Mouse (Mus musculus) heart, adult 2 months (tissue): ENCODE data around the gene Rarg. TPM values are rescaled to one million over a fixed set of nuclear protein-coding genes. Genes with fewer than 3 reads are reported as not detected.

Source experiments
- DNase-seq, 2 experiments: peaks; one replicate each; pipeline ENCODE4 v3.0.0; 2021
- H3K27ac ChIP-seq: fragments of 200-600 bp; 2 replicates; pipeline ENCODE4 v1.8.1; 2022
- H3K27me3 ChIP-seq: fragments of 200-500 bp; 2 replicates; pipeline ENCODE4 v1.6.1; 2012; ENCODE audit warnings: mild to moderate bottlenecking, low read length, inconsistent platforms, mixed read lengths; ENCODE audit not compliant: control insufficient read depth, insufficient read depth
- H3K36me3 ChIP-seq: fragments of 200-500 bp; 2 replicates; pipeline ENCODE4 v1.6.1; 2012; ENCODE audit warnings: low read length, inconsistent platforms; ENCODE audit not compliant: control insufficient read depth, insufficient read depth
- H3K4me1 ChIP-seq: fragments of 200-500 bp; 2 replicates; pipeline ENCODE4 v1.6.1; 2011; ENCODE audit warnings: low read length; ENCODE audit not compliant: control insufficient read depth, insufficient read depth
- H3K4me3 ChIP-seq: fragments of 200-600 bp; 2 replicates; pipeline ENCODE4 v1.8.1; 2022
- H3K79me2 ChIP-seq: fragments of 200-500 bp; replicated peaks from 2 replicates; pipeline ENCODE4 v1.6.1; 2012; ENCODE audit warnings: mild to moderate bottlenecking, inconsistent platforms, low read length, moderate library complexity, mixed read lengths; ENCODE audit not compliant: control insufficient read depth, insufficient read depth
- H3K9ac ChIP-seq: fragments of 200-500 bp; 2 replicates; pipeline ENCODE4 v1.6.1; 2012; ENCODE audit warnings: low read depth, mild to moderate bottlenecking, control low read depth, inconsistent platforms, low read length, mixed read lengths
- CTCF ChIP-seq: fragments of 200-600 bp; IDR thresholded peaks from 2 replicates; pipeline ENCODE4 v1.8.1; 2022; ENCODE audit warnings: antibody characterized with exemption, mild to moderate bottlenecking, moderate library complexity
- EP300 ChIP-seq: fragments of 200-500 bp; IDR thresholded peaks from 2 replicates; pipeline ENCODE4 v1.6.1; 2011; ENCODE audit warnings: low read depth, low read length, control low read depth; ENCODE audit not compliant: insufficient read depth
- POLR2A ChIP-seq: fragments of 200-500 bp; IDR thresholded peaks from 2 replicates; pipeline ENCODE4 v1.6.1; 2011; ENCODE audit warnings: mild to moderate bottlenecking, low read depth, low read length, control low read depth; ENCODE audit not compliant: insufficient read depth
- WGBS: fragments of 180-500 bp; shearing (Covaris S2); methylation state at CpG from one replicate; pipeline ENCODE4 v1.1.7; 2018; 5-methylcytosine and 5-hydroxymethylcytosine counted together
- intact Hi-C: fragments of 180-260 bp; cut with DNase I; formaldehyde crosslinking; loops from one replicate; pipeline ENCODE4 v1.15.1; 2025
- polyA plus RNA-seq: library from polyadenylated mRNA; depleted of rRNA; stranded (reverse); fragments of >200 nt; gene quantifications from 2 replicates; pipeline ENCODE4 v1.2.3, GENCODE M21; 2012
- total RNA-seq, 2 experiments: library from RNA; stranded (reverse); gene quantifications; 2 replicates each; pipeline ENCODE4 v1.2.3; 2021

The Rarg gene
- total and polyA plus RNA-seq, 3 experiments = 18.1 to 20.3 (median 19.9) TPM

DNA sequence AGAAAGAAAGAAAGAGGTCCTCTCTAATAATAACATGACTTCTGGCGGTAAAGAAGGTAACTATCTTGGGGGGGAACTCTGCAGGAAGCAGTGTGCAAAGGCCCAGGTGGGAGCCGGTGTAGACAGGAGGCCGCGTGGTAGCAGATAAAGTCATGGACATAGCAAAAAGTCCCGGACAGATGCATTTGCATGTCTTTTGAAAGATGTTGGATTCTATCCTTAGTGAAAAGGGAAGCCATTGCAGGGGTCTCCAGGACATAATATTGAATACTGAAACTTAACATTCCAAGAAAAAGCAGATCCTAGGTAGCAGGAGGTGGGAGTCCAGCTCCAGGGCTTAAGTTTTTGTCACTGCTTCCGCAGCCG lies 21.4 kb upstream of the Rarg start:
- peaks cover 2% of the 10 kb centered on the region; the same call in 1 of the 2 replicates for H3K79me2 ChIP-seq
- no peak for DNase-seq
- 36% methylated on average over 7 of the region's 7 CpGs for WGBS
- peak overlapping the region; percentile 91 for H3K4me3 ChIP-seq
- peaks cover 8% of the 10 kb centered on the region; the same call in 1 of the 2 replicates for H3K4me1 ChIP-seq
- H3K27ac ChIP-seq = peak overlapping the region; percentile 95
- H3K36me3 ChIP-seq = no peaks in the 10 kb centered on the region
- H3K27me3 ChIP-seq = no peaks in the 10 kb centered on the region
- peak overlapping the region; percentile 55 for H3K9ac ChIP-seq
- TF ChIP-seq EP300 (no peak), CTCF (no peak), POLR2A (no peak)
- intact Hi-C loops = loop anchor here (1.0 to 2.0 kb wide), 2 partner anchors 30 to 39 kb away; no protein-coding TSS in a partner anchor

DNA sequence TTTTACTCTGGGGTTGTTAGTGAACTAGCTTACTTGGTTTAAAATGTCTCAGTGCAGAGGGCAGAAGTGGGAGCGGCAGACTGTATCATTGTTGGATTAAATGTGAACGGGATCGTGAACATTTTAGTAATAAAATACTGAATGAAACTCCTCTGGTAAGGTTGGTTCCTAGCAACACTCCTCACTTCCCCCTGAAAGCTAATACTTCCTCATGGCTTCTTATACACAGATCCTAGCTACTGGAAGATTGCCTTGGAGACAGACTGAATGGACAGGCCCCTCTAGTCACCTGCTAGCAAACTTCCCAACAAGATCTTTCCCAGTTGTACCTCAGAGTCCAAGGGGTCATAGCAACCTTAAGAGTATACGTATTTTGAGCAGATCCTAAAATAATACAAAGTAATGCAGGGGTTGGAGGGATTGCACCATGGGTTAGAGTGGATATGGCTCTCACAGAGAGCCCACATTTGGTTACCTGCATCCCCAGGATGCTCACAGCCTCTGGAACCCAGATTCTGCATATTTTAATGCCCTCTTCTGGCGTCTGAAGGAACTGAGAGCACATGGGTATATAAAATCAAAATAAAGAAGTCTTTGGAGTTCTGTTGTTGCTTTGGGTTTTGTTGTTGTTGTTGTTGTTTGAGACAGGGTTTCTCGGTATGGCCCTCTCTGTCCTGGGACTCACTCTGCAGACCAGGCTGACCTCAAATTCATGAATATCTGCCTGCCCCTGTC lies 16.8 kb upstream of the Rarg start:
- Histone ChIP-seq H3K27ac (no peak overlapping the region), H3K4me1 (0 out of 2 replicates have a peak, but pooled peaks cover 1% of the 10 kb centered on the region), H3K4me3 (no peak overlapping the region), H3K9ac (no peak overlapping the region), H3K36me3 (no peaks in the 10 kb centered on the region), H3K27me3 (peaks cover 2% of the 10 kb centered on the region; the same call in 1 of the 2 replicates), H3K79me2 (no peaks in the 10 kb centered on the region)
- TF ChIP-seq CTCF = peak; percentile 45
- no peak for TF ChIP-seq EP300
- WGBS = 69% methylated on average over 6 of the region's 6 CpGs
- intact Hi-C loops = no loop called here
- DNase-seq = no peak

DNA sequence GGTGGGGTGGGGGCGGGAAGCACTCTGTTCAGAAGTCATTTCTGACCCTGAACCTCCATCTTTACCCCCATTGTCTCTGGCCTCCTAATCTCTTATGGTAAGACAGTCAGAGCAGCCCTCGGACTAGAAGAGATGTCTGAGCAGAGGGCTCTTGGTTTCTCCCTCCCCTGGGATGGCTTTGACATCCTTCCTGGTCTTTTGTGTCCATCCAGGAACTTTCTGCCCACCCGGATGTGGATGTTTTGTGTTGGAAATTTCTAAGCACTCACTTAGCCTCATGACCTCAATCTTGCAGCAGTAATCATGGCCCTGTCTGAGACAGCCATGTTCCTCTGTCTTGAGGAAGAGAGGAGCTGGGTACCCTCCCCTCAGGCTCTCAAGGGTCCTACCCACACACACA lies 14.1 kb upstream of the Rarg start:
- no peak for DNase-seq
- intact Hi-C loops = no loop called here
- Histone ChIP-seq H3K4me1 (no peaks in the 10 kb centered on the region), H3K27me3 (peaks cover 2% of the 10 kb centered on the region; the same call in 1 of the 2 replicates), H3K79me2 (no peaks in the 10 kb centered on the region), H3K9ac (no peak overlapping the region), H3K4me3 (no peak overlapping the region), H3K36me3 (no peaks in the 10 kb centered on the region), H3K27ac (no peak overlapping the region)
- no peak for TF ChIP-seq POLR2A
- TF ChIP-seq CTCF = no peak
- no peak for TF ChIP-seq EP300
- WGBS = 29% methylated on average over 3 of the region's 3 CpGs

DNA sequence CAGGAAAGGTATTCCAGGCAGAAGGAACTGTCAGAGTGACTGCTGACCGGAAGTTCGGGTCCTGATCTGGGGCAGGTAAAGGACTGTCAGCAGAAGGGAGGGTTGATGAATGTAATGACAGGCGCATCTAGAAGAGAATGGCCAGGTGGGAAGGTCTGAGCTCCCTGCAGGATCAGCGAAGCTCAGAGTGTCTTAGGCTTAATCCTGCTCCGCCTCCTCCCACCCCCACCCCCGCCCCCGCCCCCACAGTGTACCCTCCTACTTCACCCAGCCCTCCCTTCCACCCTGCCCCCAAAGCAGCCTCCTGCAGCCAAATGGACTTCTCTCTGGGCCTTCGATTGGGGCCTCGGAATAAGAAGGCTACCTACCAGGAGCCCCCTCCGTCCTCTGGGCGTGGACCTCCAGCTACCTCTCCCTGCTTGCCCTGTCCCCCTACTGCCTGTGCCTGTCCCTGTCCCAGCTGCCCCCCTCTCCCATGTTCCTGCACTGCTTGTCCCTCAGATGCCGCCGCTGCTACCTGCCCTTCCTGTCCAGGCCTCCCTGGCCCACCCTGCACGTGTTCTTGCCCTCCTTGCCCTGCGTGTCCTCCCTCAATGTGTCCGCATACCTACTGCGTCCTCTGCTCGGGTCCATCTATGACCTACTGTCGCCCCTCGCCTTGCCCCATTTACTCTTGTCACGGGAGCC lies 13.1 kb upstream of the Rarg start, which contains the start of gene Gm9918:
Gene Gm9918 (plus strand): TSS at position 290 of the 687 bp plus-strand sequence.
- H3K4me1 ChIP-seq = no peaks in the 10 kb centered on the region
- H3K36me3 ChIP-seq = no peaks in the 10 kb centered on the region
- H3K79me2 ChIP-seq = no peaks in the 10 kb centered on the region
- WGBS = 38% methylated on average over 21 of the region's 21 CpGs
- no peak for DNase-seq
- no peak within 1 kb of the TSS for H3K27ac ChIP-seq
- H3K4me3 ChIP-seq = no peak within 1 kb of the TSS
- H3K27me3 ChIP-seq = peaks cover 2% of the 10 kb centered on the region; the same call in 1 of the 2 replicates
- intact Hi-C loops = no loop called here
- no peak within 1 kb of the TSS for H3K9ac ChIP-seq
- TF ChIP-seq POLR2A = no peak
- TF ChIP-seq EP300 = no peak

DNA sequence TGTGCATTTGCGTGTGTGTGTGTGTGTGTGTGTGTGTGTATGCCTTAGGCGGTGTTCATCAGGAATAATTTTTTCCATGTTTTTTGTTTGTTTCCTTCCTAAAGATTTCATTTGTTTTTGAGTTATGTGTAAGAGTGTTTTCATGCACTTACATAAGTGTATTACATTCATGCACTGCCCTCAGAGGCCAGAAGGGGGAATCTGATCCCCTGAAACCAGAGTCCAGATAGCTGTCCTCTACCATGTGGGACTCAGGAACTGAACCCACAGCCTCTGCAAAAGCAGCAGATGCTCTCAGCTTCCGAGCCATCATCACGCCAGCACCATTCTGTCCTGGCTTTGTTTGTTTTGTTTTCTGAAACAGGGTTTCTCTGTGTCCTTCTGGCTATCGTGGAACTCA lies 8.2 kb upstream of the Rarg start:
- peaks cover under 1% of the 10 kb centered on the region; the same call in 1 of the 2 replicates for H3K27me3 ChIP-seq

DNA sequence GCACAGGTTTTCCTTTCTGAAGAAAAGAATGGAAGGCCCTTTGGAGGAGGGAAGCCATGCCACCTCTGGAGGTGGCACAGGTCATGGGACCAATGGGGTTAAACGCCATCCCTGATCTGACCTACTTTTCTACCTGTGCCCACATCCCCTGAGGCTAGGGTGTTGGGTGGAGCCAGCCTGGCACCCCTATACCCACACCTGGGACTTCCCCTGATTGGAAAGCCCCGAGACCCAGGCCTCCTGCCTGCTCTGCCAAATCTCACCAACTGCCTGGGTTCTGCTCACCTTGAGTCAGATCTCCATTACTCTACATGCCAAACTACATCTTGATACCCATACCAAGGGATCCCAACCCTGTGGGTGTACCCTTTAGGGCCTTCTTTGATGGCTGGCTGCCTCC lies 5.7 kb upstream of the Rarg start:
- Histone ChIP-seq H3K9ac (no peak overlapping the region), H3K36me3 (no peaks in the 10 kb centered on the region), H3K4me1 (peaks cover 2% of the 10 kb centered on the region; the same call in 1 of the 2 replicates), H3K27me3 (no peaks in the 10 kb centered on the region), H3K4me3 (no peak overlapping the region), H3K27ac (no peak overlapping the region), H3K79me2 (no peaks in the 10 kb centered on the region)
- WGBS = 86% methylated on average over 2 of the region's 2 CpGs
- DNase-seq = no peak
- intact Hi-C loops = no loop called here
- no peak for TF ChIP-seq POLR2A
- no peak for TF ChIP-seq EP300
- no peak for TF ChIP-seq CTCF

More for the DNA sequence above, 8.2 kb upstream of the Rarg start:
- Histone ChIP-seq H3K79me2 (no peaks in the 10 kb centered on the region), H3K27ac (no peak overlapping the region), H3K4me1 (no peaks in the 10 kb centered on the region), H3K36me3 (no peaks in the 10 kb centered on the region), H3K4me3 (no peak overlapping the region), H3K9ac (no peak overlapping the region)
- 90% methylated on average over 5 of the region's 5 CpGs for whole genome bisulfite sequencing
- intact Hi-C loops = no loop called here
- TF ChIP-seq CTCF (peak; percentile 46), EP300 (no peak), POLR2A (no peak)
- no peak for DNase-seq
